Mouse (Mus musculus) right cerebral cortex, postnatal 36 days (tissue): ENCODE measurements around the gene Cpped1.
A peak's percentile ranks its signal among the peaks of the same experiment; 100 is the strongest.

Source experiments
- DNase-seq, 2 experiments: peaks; one replicate each; pipeline ENCODE4 v3.0.0; 2022; ENCODE audit warnings: low spot score in 2 of 2, mixed read lengths in 1 of 2

The Cpped1 gene

DNA sequence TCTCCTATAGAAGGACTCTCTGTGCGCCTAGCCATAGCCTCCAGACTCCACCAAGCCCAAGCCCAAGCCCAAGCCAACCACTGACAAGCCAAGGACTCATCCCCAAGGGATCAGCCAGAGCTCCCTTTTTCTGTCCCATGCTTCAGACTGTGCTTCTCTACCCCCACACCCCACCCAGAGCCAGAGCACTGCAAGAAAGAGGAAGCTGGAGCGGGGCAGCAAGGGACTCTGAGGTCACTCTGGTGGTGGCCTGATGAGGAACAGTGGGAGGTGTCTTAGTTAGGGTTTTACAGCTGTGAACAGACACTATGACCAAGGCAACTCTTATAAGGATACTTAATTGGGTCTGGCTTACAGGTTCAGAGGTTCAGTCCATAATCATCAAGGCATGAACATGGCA lies 65.8 kb downstream of the Cpped1 start:
- no peak for DNase-seq

DNA sequence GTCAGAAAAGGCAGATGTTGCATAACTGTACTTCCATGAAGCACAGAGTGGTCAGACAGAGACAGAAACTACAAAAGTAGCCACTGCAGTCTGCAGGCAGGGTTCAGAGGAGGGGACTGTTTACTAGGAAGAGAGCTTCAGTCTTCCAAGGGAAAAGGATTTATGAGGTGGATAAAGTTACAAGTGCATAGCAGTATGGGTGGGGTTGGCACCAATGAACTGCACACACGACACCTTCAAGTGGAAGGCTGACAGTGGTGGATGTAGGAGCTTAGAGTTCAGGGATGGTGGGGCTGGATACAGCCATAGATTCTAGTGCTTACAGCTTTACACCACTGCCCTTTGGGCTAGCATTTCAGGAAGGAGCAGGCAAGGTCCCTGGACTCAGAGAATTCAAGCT lies 75.8 kb downstream of the Cpped1 start:
- DNase-seq = no peak

DNA sequence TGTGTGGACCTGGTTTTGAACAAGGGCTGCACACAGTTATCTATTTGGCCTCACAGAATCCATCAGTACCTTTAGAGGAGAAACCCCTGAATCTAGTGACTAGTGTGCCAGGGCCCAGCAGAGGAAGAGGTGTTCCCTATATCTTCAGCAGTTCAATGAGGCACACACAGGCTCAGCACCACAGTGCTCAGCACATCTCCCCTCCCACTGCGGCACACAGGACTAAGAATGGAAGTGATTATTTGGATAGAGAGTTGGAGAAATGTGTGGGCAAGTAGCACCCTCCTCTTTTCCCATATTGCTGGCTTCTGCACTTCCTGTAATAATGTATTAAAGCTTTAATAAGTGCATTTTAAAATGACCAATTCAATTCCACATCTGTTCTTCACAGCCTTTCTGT lies 80.4 kb downstream of the Cpped1 start:
- no peak for DNase-seq

DNA sequence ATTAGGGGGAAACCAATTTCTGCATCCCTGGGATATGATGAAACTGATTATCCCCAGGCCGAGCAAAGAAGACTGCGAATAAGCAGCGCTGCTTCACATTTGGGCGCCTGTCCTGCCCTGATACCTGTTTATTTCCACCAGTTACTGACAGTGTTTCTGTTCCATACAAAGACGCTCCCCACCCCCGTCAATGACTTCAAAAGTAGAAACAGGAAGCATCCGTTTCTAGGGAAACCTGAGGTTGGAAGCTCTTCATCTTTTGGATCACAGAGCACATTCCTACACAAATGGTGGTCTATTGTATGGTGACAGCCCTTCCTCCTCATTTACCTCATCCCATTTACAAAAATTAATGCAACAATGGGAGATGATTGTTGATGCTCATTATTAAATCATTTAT lies 84.4 kb downstream of the Cpped1 start:
- DNase-seq = peak in 1 of 2 experiments; percentile 47

DNA sequence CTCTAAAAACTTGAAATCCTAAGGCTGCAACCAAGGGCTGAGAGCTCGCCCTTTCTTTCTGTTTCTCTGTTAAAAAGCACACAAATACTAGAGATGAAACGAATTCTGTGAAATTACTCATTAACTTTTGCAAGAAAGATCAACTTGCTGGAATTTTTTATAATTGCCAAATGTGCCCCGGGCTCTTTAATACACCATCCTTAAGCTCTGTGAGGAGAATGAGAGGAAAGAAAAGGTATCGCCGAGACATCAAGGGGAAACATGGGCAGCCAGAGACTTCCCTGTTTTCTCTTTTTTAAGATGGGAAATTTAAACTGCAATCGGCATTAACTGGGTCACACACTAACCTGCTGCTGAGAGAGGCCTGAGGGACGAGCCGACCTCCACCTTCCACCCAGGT lies 84.9 kb downstream of the Cpped1 start:
- no peak for DNase-seq

DNA sequence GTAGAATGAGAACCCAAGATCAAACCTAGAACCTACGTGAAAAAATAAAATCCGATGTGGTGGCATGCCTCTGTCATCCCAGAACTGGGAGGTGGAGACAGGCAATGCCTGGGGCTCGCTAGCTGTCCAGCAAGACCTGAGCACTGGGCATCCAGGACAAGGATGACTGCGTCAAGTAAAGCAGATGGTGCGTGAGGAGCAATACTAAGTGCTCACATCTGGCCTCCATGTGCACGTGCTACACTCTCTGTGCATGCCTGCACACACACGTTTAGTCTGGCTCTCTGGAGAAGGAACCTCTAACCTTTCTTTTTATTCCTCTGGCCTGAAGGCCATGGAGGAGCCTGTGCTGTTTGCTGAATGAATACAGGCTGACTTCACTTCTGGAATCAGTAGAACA lies 88.5 kb downstream of the Cpped1 start:
- DNase-seq = no peak

DNA sequence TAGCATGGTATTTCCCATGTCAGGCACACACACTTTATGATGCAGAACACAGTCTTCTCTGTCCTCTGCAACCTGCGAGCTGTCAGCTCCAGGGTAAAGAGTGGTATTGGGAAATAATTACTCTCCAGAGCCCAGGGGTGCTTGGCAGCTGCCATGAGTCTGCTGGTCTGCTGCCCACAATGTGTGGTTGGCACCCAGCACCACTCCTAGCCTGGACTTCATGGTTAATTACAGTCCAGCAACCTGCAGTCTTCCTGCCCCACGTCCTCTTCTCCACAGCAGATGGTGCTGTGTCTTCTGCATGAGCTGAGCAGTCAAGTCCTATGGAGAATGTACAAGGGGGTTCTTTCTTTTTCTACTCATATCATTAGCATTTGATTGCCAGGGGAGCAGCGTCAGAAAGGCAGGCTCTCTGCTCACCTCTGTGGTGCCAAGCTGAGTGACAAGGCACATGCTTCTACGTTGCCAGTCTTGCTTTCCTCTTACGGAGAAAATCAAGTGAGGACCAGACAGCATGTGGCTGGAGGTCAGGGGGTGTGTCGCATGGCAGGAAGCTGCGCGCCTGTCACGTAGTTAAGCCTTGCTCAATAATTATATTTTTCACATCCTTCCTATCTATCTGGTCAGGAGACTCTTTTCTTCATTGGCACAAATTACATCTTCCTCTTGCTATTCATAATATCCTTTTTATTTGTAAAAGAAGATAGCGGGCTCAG lies 94.2 kb downstream of the Cpped1 start:
- DNase-seq = no peak

DNA sequence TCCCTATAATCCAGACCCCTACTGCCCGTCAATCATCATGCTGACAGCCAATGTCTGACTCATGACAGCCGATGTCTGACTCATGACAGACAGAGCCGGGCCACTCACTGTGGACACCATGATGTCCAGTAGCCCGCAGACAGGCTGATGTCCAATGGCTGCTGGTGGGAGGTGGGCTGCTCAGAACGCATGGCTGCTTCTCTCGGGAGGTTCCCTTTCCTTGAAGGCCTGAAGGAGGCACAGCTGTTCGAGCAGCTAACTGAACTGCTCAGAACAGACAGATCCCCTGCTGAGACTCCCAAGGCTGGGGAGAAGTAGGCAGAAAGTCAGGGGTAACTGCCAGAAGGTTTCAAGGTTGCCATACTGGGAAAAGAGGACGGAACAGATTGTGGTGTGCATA lies 97.1 kb downstream of the Cpped1 start:
- DNase-seq = no peak

DNA sequence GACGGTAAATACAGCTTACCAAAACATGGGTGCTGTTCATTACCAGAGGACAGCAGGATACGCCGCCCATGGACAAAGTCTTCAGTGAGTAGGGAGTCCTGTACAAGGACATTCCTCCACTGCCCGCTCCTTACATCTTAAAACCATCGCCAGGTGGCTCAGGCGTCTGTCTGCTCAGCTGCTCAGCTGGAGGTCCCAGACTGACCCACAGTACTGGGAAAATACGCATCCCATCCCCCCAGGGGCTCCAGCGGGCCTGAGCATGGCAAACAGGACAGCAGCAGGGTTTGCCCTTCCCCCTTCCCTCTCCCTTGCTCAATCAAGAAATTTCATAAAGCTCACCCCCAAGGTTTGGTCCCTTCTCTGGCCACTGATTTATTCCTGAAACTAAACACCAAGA lies 99.6 kb downstream of the Cpped1 start:
- DNase-seq = no peak

DNA sequence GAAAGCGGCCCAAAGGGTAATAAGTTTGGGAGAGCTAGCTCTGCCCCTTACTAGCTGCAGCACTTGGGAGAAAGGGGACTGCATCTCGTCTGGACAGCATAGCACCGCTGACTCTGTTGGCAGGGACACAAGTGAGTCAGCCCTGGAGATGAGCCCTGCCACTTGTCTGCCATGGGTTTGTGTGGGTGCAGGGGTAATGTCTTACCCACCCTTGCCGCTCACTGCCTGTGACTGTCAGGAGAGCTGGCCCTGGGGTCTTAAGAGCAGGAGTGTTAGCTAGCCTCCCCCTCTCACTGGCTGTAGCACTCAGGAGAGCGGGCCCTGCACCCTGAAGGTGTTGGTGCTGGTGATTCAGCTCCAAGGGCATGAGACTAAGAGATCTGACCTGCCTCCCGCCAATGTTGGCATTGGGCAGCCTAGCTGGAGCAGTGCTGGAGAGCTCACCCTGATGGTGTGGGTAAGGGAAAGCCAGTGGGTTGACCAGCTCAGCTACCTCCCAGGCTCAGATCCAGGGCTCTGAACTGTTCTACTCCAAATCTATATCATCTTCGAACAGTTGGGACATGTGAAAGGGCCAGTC lies 107.2 kb downstream of the Cpped1 start:
- no peak for DNase-seq

DNA sequence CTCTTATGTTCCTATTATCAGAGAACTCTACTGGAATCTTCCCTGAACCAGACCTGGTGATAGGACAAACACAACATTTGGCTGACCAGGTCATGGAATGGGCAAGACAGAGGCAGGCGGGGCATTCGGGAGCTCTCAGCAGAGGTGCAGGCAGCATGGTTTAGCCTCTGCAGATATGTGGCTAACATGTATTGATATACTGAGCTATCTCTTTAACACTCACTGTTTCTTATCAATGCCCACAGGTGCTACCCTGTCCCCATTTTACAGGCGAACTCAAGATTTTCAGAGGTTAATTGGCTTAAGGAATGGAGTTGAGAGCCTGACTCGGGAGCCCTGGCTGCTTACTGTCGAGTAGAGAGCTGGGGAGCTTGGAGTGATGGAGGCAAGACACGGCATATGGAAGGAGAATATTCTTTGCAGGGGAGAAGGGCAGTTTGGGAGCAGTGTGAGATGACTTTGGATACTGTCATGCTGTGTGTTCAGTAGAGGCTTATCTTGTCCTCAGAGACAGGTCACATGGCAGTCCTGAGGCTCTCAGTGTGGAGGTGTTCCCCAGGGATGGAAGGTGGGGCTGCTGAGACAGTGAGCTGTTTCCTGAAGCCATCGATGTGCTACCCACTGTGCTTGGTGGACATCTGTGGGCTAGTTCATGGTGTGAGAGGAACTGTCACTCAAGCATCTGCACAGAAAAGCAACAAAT lies 113.3 kb downstream of the Cpped1 start:
- DNase-seq = no peak

DNA sequence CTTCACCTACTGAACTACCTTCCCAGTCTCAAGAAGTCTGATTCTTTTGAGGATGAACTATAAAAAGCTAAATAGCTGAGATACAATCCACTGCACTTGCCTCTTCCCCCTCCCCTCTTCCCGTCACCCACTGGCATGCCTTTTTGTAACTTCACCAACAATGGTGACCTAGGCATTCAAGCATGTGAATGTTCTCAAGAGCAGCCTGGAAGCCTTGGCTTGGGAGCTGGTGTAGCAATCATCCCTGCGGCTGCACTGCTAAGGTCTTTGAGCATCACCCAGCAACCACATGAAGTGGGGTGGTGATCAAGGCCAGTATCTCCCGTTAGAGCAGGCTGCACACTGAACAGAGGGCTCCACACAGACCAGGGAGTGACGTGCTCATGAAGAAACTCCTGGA lies 114.6 kb downstream of the Cpped1 start:
- no peak for DNase-seq

DNA sequence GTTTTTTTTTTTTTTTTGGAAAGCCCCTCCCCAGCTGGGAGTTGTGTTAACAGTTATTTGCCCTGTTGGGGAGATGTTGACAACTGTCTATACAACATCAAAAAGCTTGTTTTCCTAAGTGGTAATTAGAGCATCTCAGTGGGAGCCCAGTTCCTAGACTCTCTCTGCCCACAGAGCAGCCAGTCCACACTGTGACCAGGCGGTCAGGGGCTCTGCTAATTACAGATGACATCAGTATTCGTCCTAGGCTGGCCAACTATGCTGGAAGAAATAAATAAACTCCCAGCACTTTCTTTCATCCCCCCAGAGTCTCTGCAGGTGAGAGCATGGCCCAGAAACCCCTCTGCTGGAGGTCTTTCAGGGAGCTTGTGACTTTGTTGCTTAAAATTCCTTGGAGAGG lies 115.9 kb downstream of the Cpped1 start:
- DNase-seq = no peak

DNA sequence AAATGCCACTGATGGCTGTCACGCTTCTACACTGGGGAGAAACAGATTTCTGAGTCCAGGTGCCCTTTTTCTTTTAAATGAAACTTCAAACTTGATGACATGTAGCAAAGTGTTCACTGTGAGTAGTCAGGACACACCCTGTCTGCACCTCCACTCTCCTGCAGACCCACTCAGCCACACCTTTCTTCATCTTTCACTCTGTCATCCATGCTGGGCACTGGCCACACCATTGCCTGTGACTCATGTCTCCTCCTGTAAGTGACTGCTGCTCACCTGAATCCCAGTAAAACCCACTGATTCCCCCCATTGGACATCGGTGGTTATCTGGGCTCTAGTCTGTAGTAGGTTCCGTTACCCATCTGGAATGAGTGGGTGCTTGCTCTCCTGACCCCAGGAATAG lies 118.8 kb downstream of the Cpped1 start:
- no peak for DNase-seq

DNA sequence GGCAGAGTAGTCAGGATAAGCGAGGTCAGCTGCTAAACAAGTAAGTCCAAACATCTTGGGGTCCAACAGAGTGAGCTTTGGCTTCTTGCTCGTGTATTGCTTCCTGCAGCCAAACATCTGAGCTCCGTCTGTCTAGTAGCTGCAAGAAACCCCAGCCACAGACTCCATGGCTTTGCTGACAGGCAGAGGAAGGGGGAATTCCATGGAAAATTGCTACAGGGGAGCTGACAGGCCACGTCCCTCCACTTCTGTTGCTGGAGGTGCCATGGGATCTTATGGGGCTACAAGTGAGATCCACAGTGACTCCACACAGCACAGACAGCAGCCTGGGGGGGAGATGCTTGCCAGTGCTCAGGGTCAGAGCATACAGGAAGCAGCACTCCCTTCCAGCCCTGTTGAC lies 123.4 kb downstream of the Cpped1 start:
- no peak for DNase-seq

DNA sequence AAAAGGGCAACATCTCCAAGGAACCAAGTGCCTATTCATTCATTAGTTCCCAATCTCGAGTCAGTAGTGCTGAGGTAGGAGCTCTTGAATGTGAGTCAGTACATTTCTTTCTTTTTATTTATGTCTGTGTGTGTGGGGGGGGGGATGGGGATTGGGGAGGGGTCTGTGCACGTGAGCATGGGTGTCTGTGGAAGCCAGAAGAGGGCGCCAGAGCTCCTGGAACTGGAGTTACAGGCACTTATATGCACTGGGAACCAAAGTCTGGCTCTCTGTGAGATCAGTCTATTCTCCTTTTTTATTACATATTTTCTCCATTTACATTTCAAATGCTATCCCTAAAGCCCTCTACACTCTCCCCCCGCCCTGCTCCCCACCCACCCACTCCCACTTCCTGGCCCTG lies 124.9 kb downstream of the Cpped1 start:
- DNase-seq = no peak

DNA sequence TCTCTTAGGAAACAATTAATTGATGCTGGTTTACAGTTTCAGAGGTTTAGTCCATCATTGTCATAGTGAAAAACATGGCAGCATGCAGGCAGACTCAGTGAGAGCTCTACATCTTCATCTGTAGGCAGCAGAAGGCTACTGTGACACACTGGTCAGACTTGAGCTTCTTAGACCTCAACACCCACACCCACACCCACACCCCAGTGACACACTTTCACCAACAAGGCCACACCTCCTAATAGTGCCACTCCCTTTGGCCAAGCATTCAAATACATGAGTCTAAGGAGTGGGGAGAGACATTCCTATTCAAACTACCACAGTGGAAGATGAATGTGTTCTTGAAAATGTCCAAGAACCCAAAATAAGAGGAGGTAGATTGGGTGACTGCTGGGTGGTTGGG lies 125.9 kb downstream of the Cpped1 start:
- DNase-seq = no peak

DNA sequence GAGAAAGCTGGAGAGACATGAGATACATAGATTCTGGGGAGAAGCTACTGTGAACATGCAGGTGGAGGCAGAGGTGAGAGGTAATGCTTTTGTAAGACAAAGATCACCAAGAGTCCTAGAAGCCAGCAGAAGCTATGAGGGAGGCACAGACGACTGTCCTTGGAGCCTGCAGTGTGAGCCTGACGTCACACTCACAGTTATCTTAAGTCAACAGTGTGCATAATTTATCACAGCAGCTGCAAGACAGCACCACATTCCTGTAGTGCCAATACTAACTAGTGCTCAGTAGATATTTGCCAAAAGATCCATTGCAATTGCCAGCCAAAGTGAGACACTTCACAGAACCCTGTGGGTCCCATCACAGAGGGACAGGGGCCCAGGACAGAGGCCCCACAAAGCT lies 127.2 kb downstream of the Cpped1 start:
- DNase-seq = no peak

DNA sequence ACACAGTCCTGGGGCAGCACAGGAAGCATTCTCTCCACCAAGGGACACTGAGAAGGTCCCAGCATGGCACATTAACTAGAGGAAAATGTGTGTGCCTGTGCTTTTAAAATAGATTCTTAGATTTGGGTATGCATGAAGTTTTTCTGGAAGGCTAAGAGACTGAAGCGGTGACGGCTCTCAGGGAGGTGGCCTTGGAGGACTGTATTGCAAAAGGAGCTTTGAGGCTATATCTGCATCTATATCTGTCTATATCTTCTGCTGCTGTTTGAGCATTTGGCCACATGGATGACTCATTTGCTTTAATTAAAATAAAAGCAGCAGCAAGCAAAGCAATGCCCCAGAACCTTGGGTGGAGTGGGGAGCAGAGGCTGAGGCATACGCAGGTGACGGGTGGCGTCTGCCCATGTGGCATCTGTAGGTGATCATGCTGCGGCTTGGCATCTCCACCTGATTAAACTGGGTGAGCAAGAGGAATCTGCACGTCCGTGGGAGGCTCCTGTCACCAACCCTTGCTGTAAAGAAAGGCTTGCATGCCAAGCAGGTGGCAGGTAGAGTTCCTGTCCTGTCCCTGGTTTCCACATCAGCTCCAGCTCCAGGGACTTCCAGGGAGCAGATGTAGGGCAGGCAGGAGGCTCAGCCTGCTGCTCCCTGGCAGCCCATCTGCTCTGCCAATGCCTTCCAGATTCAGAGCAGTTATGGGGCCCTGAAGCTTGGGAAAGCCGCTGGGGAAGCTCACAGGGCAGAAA lies 130.4 kb downstream of the Cpped1 start:
- peak; percentile 39 for DNase-seq

DNA sequence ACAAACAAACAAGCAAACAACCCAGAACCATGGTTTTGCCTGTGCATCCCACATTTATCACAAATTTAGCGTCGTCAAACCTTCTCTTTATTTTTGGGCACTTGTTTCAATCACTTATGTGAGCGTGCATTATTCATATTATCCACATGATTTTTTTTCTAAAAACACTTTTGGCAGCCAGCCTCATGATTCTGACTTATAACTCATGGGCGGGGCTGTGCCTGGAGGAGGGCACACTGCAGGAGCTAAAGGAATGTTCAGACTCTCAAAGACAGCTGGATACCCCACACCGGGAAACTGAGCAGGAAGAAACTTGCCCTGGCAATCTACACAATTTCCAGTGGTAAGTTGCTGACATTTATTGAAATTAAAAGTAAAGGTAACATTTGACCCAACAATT lies 131.1 kb downstream of the Cpped1 start:
- DNase-seq = no peak

DNA sequence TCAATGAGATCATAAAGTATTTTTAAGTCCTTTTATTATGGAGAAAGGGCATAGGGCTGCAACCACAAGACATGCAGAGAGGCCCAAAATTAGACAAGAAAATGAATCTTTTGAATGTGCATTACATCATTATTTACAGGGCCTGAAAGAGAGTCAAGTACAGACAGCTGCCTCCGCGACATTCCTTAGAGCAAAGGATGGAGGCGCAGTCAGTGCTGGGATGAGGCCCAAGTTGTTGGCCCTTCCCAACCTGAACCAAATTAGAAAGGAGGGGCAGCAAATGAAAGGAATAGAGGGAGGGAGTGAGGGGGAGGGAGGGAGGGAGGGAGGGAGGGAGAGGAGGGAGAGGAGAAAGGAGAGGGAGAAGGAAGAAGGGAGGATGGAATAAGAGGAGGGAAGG lies 132.7 kb downstream of the Cpped1 start:
- no peak for DNase-seq

DNA sequence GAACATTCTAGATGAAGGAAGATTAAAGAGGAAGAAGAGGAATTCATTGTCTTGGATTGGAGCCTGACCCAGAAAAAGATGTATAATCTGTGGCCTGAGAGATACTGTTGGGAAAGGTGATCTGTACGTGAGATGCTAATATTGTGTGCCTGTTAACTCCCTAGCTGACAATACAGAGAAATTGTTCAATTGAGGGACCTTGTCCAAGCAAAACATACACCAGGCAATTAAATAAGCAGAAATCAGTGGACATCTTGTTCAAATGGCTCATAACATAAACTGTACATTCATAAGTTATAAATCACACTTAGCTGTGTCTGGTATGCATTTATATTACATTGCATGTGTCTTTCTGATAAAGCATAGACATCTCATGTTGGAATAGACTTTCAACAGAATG lies 134.9 kb downstream of the Cpped1 start:
- DNase-seq = no peak

DNA sequence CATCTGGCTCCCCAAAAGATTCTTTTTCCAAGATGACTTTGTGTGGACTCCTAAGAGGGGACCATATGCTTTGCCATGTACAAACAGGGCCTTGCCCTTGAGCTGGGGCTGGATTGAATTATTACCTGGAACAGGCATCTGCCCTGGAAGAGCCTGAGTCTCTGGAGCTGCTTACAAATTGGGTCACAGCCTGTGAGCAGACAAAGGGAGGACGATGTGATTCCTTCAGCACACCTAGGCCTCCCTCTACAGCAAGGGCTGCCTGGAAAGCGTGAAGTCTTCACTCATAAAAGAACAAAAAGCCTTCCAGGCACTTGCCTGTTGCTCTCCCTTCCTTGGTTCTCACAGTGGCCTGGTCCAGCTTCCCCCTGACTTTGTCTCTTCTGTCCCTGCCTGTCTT lies 136.9 kb downstream of the Cpped1 start:
- no peak for DNase-seq
